Comparison of ENCODE assay signal across 18 mouse cellular contexts in the genomic region with DNA sequence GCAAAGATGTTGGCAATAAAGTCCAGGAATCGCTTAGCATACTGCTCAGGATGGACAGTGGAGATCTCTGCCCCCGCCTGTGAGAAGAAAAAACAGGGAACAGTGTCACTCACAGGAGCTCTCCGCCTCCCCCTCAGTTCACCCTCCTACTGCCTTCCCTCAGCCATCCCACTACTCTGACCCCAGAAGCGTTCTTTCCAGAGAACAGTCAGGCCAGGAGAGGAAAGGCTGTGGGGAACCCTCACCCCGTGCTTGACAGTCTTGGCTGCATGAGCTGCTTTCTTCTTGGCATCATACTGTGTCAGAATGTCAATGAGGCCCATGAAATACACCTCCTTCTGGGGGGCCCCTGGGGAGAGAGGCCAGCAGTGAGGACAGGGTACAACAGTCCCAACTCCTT. TPM values are rescaled to one million over a fixed set of nuclear protein-coding genes. Genes with fewer than 3 reads are reported as not detected.
A peak's percentile ranks its signal among the peaks of the same experiment; 100 is the strongest.
DNase-seq lines count a peak whose midpoint lies in the region; ATAC-seq and TF ChIP-seq lines count a peak whose summit lies in the region.
"Had no signal": no experiment of that assay in that cellular context is flagged by ENCODE, and none has a peak within 500 bp of the region (broad histone marks: within the 10 kb centered on the region; RNA-seq: fewer than 3 reads in every experiment).

No protein-coding gene starts in this region.

- TF ChIP-seq CTCF in hindbrain, postnatal 0 days (IDR thresholded peaks at IDR 0.05; ENCODE audit: low read depth): no peak
- TF ChIP-seq CTCF in G1E (IDR thresholded peaks at IDR 0.05; ENCODE audit: low read depth, low read length): no peak
- no peak for TF ChIP-seq CTCF in thymus, adult 2 months (IDR thresholded peaks at IDR 0.05; ENCODE audit: borderline replicate concordance, control insufficient read depth, extremely low read depth, insufficient read depth, low read length, poor library complexity)

- peak overlapping the region; percentile 43; the same call in 1 of the 2 replicates for H3K27ac ChIP-seq in hindbrain, postnatal 0 days
- H3K27ac ChIP-seq in hindbrain, embryonic 12.5 days: no peak overlapping the region
- H3K27ac ChIP-seq in limb, embryonic 12.5 days: no peak overlapping the region
- no peak overlapping the region for H3K27ac ChIP-seq in limb, embryonic 10.5 days
- H3K27ac ChIP-seq in thymus, adult 2 months (ENCODE audit: control insufficient read depth, insufficient read depth, low read length): no peak overlapping the region
- H3K27ac ChIP-seq: heart, embryonic 13.5 days; midbrain, embryonic 15.5 days had no signal

- peak; percentile 52 for ATAC-seq in hindbrain, postnatal 0 days
- no peak for ATAC-seq in hindbrain, embryonic 12.5 days (ENCODE audit: low FRiP score)
- ATAC-seq in limb, embryonic 12.5 days (ENCODE audit: insufficient number of reproducible peaks, insufficient read depth, low FRiP score, low TSS enrichment, low read depth): no peak
- no peak for ATAC-seq in G1E (ENCODE audit: extremely low read depth, insufficient number of reproducible peaks, low FRiP score, poor library complexity, severe bottlenecking)
- ATAC-seq: forebrain, embryonic 16.5 days; inflammation-experienced regulatory T-cells, adult 6 months; midbrain, embryonic 15.5 days had no signal

- H3K4me3 ChIP-seq in hindbrain, postnatal 0 days (ENCODE audit: low read length): no peak overlapping the region
- H3K4me3 ChIP-seq in hindbrain, embryonic 12.5 days: no peak overlapping the region
- no peak overlapping the region for H3K4me3 ChIP-seq in limb, embryonic 12.5 days (replicated peaks)
- H3K4me3 ChIP-seq in limb, embryonic 10.5 days: no peak overlapping the region
- peak overlapping the region; percentile 52; the same call in 1 of the 2 replicates for H3K4me3 ChIP-seq in G1E (ENCODE audit: low read depth, low read length)
- no peak overlapping the region for H3K4me3 ChIP-seq in thymus, adult 2 months (ENCODE audit: control insufficient read depth, insufficient read depth, low read length)
- H3K4me3 ChIP-seq: heart, embryonic 13.5 days; megakaryocyte, embryonic 14.5 days; midbrain, embryonic 15.5 days had no signal

- H3K9ac ChIP-seq in hindbrain, postnatal 0 days (replicated peaks; ENCODE audit: low read length): no peak overlapping the region
- H3K9ac ChIP-seq in hindbrain, embryonic 12.5 days: no peak overlapping the region; the same call in 1 of the 2 replicates
- 0 out of 2 replicates have a peak overlapping the region, but pooled peaks have one; percentile 18 for H3K9ac ChIP-seq in limb, embryonic 12.5 days (replicated peaks)
- H3K9ac ChIP-seq: heart, embryonic 13.5 days; midbrain, embryonic 15.5 days had no signal

- peaks cover 13% of the 10 kb centered on the region; the same call in 1 of the 2 replicates for H3K36me3 ChIP-seq in hindbrain, postnatal 0 days (ENCODE audit: insufficient read depth, low read length)
- peaks cover 53% of the 10 kb centered on the region for H3K36me3 ChIP-seq in hindbrain, embryonic 12.5 days
- peaks cover 59% of the 10 kb centered on the region for H3K36me3 ChIP-seq in limb, embryonic 12.5 days
- peaks cover 66% of the 10 kb centered on the region for H3K36me3 ChIP-seq in limb, embryonic 10.5 days
- H3K36me3 ChIP-seq in G1E (replicated peaks): peaks cover 75% of the 10 kb centered on the region
- peaks cover 4% of the 10 kb centered on the region; the same call in 1 of the 2 replicates for H3K36me3 ChIP-seq in thymus, adult 2 months (ENCODE audit: control insufficient read depth, insufficient read depth, low read length)

- no peaks in the 10 kb centered on the region for H3K27me3 ChIP-seq in hindbrain, postnatal 0 days (ENCODE audit: insufficient read depth, low read length)
- no peaks in the 10 kb centered on the region for H3K27me3 ChIP-seq in hindbrain, embryonic 12.5 days
- H3K27me3 ChIP-seq in limb, embryonic 12.5 days: no peaks in the 10 kb centered on the region
- no peaks in the 10 kb centered on the region for H3K27me3 ChIP-seq in limb, embryonic 10.5 days (ENCODE audit: low read depth, poor library complexity, severe bottlenecking)
- no peaks in the 10 kb centered on the region for H3K27me3 ChIP-seq in G1E (ENCODE audit: insufficient read depth, low read length)
- no peaks in the 10 kb centered on the region for H3K27me3 ChIP-seq in thymus, adult 2 months (ENCODE audit: control insufficient read depth, insufficient read depth, low read length)
- H3K27me3 ChIP-seq: heart, embryonic 13.5 days; megakaryocyte, embryonic 14.5 days; midbrain, embryonic 15.5 days had no signal

- H3K4me1 ChIP-seq in hindbrain, postnatal 0 days (ENCODE audit: insufficient read depth, low read length): peaks cover 9% of the 10 kb centered on the region
- peaks cover 18% of the 10 kb centered on the region for H3K4me1 ChIP-seq in hindbrain, embryonic 12.5 days
- peaks cover 20% of the 10 kb centered on the region for H3K4me1 ChIP-seq in limb, embryonic 12.5 days (replicated peaks)
- peaks cover 23% of the 10 kb centered on the region for H3K4me1 ChIP-seq in limb, embryonic 10.5 days
- H3K4me1 ChIP-seq in G1E (ENCODE audit: insufficient read depth, low read depth, low read length): peaks cover 89% of the 10 kb centered on the region
- H3K4me1 ChIP-seq in thymus, adult 2 months (replicated peaks; ENCODE audit: control insufficient read depth, insufficient read depth, low read length): peaks cover 15% of the 10 kb centered on the region

- no peaks in the 10 kb centered on the region for H3K9me3 ChIP-seq in hindbrain, postnatal 0 days (ENCODE audit: low read length)
- H3K9me3 ChIP-seq in hindbrain, embryonic 12.5 days (replicated peaks): no peaks in the 10 kb centered on the region
- no peaks in the 10 kb centered on the region for H3K9me3 ChIP-seq in limb, embryonic 12.5 days
- no peaks in the 10 kb centered on the region for H3K9me3 ChIP-seq in limb, embryonic 10.5 days (replicated peaks)
- no peaks in the 10 kb centered on the region for H3K9me3 ChIP-seq in G1E (replicated peaks)
- H3K9me3 ChIP-seq: heart, embryonic 13.5 days; megakaryocyte, embryonic 14.5 days; midbrain, embryonic 15.5 days had no signal

- no peak for TF ChIP-seq POLR2A in thymus, adult 2 months (IDR thresholded peaks at IDR 0.05; ENCODE audit: control insufficient read depth, extremely low read depth, insufficient read depth, low read length, poor library complexity)

- WGBS in hindbrain, postnatal 0 days: 66% methylated on average over 5 of the region's 5 CpGs
- 71% methylated on average over 5 of the region's 5 CpGs for WGBS in hindbrain, embryonic 12.5 days
- WGBS in limb, embryonic 12.5 days: 71% methylated on average over 5 of the region's 5 CpGs
- 78% methylated on average over 5 of the region's 5 CpGs for WGBS in limb, embryonic 10.5 days
- 93% methylated on average over 5 of the region's 5 CpGs for WGBS in thymus, adult 2 months

- peak; percentile 40 for DNase-seq in hindbrain, postnatal 0 days (ENCODE audit: low spot score)
- DNase-seq in limb, embryonic 10.5 days (ENCODE audit: low spot score): no peak
- DNase-seq in G1E (ENCODE audit: low spot score) (no peak), adipocyte (ENCODE audit: low spot score) (peak; percentile 43)
- DNase-seq in thymus, adult 2 months: no peak
- DNase-seq: adrenal gland, postnatal 10 days; cerebellum, adult 9-10 months; heart, postnatal 36 days; lung, adult 2 months; retina, postnatal 1 day; thymus, postnatal 14 days had no signal

- no peak overlapping the region for H3K4me2 ChIP-seq in hindbrain, postnatal 0 days (ENCODE audit: low read depth, low read length)
- no peak overlapping the region for H3K4me2 ChIP-seq in hindbrain, embryonic 12.5 days (replicated peaks)
- H3K4me2 ChIP-seq in limb, embryonic 12.5 days: no peak overlapping the region
- H3K4me2 ChIP-seq: heart, embryonic 13.5 days; midbrain, embryonic 15.5 days had no signal

RNA-seq across cellular contexts. Expression of gene Dtx3, which starts 3.5 kb away (rescaled TPM):
- total RNA-seq in hindbrain, postnatal 0 days (2014; rRNA removed): 233 and 240 TPM in 2 replicates
- polyA plus RNA-seq in hindbrain, postnatal 0 days (2015; fragmentation: Nextera tagmentation; extraction: Ambion mirVana): 170 and 185 TPM in 2 replicates
- polyA plus RNA-seq in hindbrain, embryonic 12.5 days (2016; fragmentation: Nextera tagmentation; extraction: Ambion mirVana): 199 and 203 TPM in 2 replicates
- 150 and 166 TPM in 2 replicates for polyA plus RNA-seq in limb, embryonic 12.5 days (2016; fragmentation: Nextera tagmentation; extraction: Ambion mirVana)
- polyA plus RNA-seq in limb, embryonic 10.5 days (2016; fragmentation: Nextera tagmentation; extraction: Ambion mirVana): 91.4 and 122 TPM in 2 replicates
- total RNA-seq in G1E (2014; fragmentation: Nextera tagmentation): 318 and 360 TPM in 2 replicates
- 95.8 and 125 TPM in 2 replicates for total RNA-seq in G1E (2017)
- 213 and 260 TPM in 2 replicates for polyA plus RNA-seq in G1E (2012)
- 222 and 263 TPM in 2 replicates for polyA plus RNA-seq in thymus, adult 2 months (2012; rRNA removed)

RNA-seq across cellular contexts. Expression of gene Arhgef25, which starts 9.2 kb away (rescaled TPM):
- total RNA-seq in hindbrain, postnatal 0 days (2014; rRNA removed): 61.0 and 65.4 TPM in 2 replicates
- 20.3 and 21.6 TPM in 2 replicates for polyA plus RNA-seq in hindbrain, postnatal 0 days (2015; fragmentation: Nextera tagmentation; extraction: Ambion mirVana)
- polyA plus RNA-seq in hindbrain, embryonic 12.5 days (2016; fragmentation: Nextera tagmentation; extraction: Ambion mirVana): 52.2 and 61.4 TPM in 2 replicates
- 67.5 and 74.1 TPM in 2 replicates for polyA plus RNA-seq in limb, embryonic 12.5 days (2016; fragmentation: Nextera tagmentation; extraction: Ambion mirVana)
- polyA plus RNA-seq in limb, embryonic 10.5 days (2016; fragmentation: Nextera tagmentation; extraction: Ambion mirVana): 25.8 and 36.3 TPM in 2 replicates
- total RNA-seq in G1E (2014; fragmentation: Nextera tagmentation): 49.0 and 70.1 TPM in 2 replicates
- 43.0 and 51.4 TPM in 2 replicates for total RNA-seq in G1E (2017)
- polyA plus RNA-seq in G1E (2012): 98.4 and 120 TPM in 2 replicates
- polyA plus RNA-seq in thymus, adult 2 months (2012; rRNA removed): 4.2 and 5.6 TPM in 2 replicates

RNA-seq across cellular contexts. Expression of gene Pip4k2c, which starts 12.3 kb away (rescaled TPM):
- total RNA-seq in hindbrain, postnatal 0 days (2014; rRNA removed): 18.3 and 22.8 TPM in 2 replicates
- 19.9 and 20.2 TPM in 2 replicates for polyA plus RNA-seq in hindbrain, postnatal 0 days (2015; fragmentation: Nextera tagmentation; extraction: Ambion mirVana)
- polyA plus RNA-seq in hindbrain, embryonic 12.5 days (2016; fragmentation: Nextera tagmentation; extraction: Ambion mirVana): 23.2 and 24.9 TPM in 2 replicates
- polyA plus RNA-seq in limb, embryonic 12.5 days (2016; fragmentation: Nextera tagmentation; extraction: Ambion mirVana): 27.3 and 28.0 TPM in 2 replicates
- 25.0 and 27.8 TPM in 2 replicates for polyA plus RNA-seq in limb, embryonic 10.5 days (2016; fragmentation: Nextera tagmentation; extraction: Ambion mirVana)
- total RNA-seq in G1E (2014; fragmentation: Nextera tagmentation) (136 and 141 TPM in 2 replicates), G1E (2017) (126 and 133 TPM in 2 replicates)
- 130 and 151 TPM in 2 replicates for polyA plus RNA-seq in G1E (2012)
- polyA plus RNA-seq in thymus, adult 2 months (2012; rRNA removed): 34.4 and 36.1 TPM in 2 replicates

RNA-seq across cellular contexts. Expression of gene Slc26a10, which starts 18.6 kb away (rescaled TPM):
- total RNA-seq in hindbrain, postnatal 0 days (2014; rRNA removed): 0.31 TPM in 1 of 2 replicates, not detected in the other
- 0.79 and 1.1 TPM in 2 replicates for polyA plus RNA-seq in hindbrain, postnatal 0 days (2015; fragmentation: Nextera tagmentation; extraction: Ambion mirVana)
- 1.2 and 2.2 TPM in 2 replicates for polyA plus RNA-seq in hindbrain, embryonic 12.5 days (2016; fragmentation: Nextera tagmentation; extraction: Ambion mirVana)
- polyA plus RNA-seq in limb, embryonic 12.5 days (2016; fragmentation: Nextera tagmentation; extraction: Ambion mirVana): 3.4 and 3.5 TPM in 2 replicates
- polyA plus RNA-seq in limb, embryonic 10.5 days (2016; fragmentation: Nextera tagmentation; extraction: Ambion mirVana): 3.4 and 4.1 TPM in 2 replicates
- total RNA-seq in G1E (2014; fragmentation: Nextera tagmentation): 8.4 and 10.1 TPM in 2 replicates
- total RNA-seq in G1E (2017): 0.58 and 0.98 TPM in 2 replicates
- polyA plus RNA-seq in G1E (2012): 0.68 and 0.94 TPM in 2 replicates
- polyA plus RNA-seq in thymus, adult 2 months (2012; rRNA removed): 3.6 and 6.4 TPM in 2 replicates

RNA-seq across cellular contexts. Expression of gene B4galnt1, which starts 34.0 kb away (rescaled TPM):
- 111 and 112 TPM in 2 replicates for total RNA-seq in hindbrain, postnatal 0 days (2014; rRNA removed)
- polyA plus RNA-seq in hindbrain, postnatal 0 days (2015; fragmentation: Nextera tagmentation; extraction: Ambion mirVana): 56.7 and 65.3 TPM in 2 replicates
- 21.6 and 25.8 TPM in 2 replicates for polyA plus RNA-seq in hindbrain, embryonic 12.5 days (2016; fragmentation: Nextera tagmentation; extraction: Ambion mirVana)
- polyA plus RNA-seq in limb, embryonic 12.5 days (2016; fragmentation: Nextera tagmentation; extraction: Ambion mirVana): 4.3 and 5.0 TPM in 2 replicates
- 2.8 and 3.4 TPM in 2 replicates for polyA plus RNA-seq in limb, embryonic 10.5 days (2016; fragmentation: Nextera tagmentation; extraction: Ambion mirVana)
- 173 and 188 TPM in 2 replicates for total RNA-seq in G1E (2014; fragmentation: Nextera tagmentation)
- total RNA-seq in G1E (2017): 65.0 and 66.7 TPM in 2 replicates
- 292 and 318 TPM in 2 replicates for polyA plus RNA-seq in G1E (2012)
- polyA plus RNA-seq in thymus, adult 2 months (2012; rRNA removed): 196 and 239 TPM in 2 replicates

Comparison
In these comparisons a context has a peak if more than half of its experiments do, and no peak if none do; other contexts are left out.
1. DNase-seq: peak in hindbrain, postnatal 0 days (single experiment) and adipocyte (single experiment); none in limb, embryonic 10.5 days (single experiment), G1E (single experiment) and thymus, adult 2 months (single experiment).